Mouse (Mus musculus) urinary bladder, postnatal 14 days (tissue): ENCODE data around the gene Abi2.

Experiments used
- DNase-seq: peaks from one replicate; pipeline ENCODE4 v3.0.0; 2021; ENCODE audit warnings: low spot score

Abi2 gene

GRCm38 (mm10) chr1:60489660-60490059 is 80.2 kb downstream of the Abi2 start:
- DNase-seq = no peak

GRCm38 (mm10) chr1:60490510-60490909 is 81.1 kb downstream of the Abi2 start:
- no peak for DNase-seq

- DNase-seq = no peak
Observed at GRCm38 (mm10) chr1:60492404-60492803, 83.0 kb downstream of the Abi2 start.

GRCm38 (mm10) chr1:60493421-60493820 is 84.0 kb downstream of the Abi2 start:
- no peak for DNase-seq

- DNase-seq = no peak
Observed at GRCm38 (mm10) chr1:60503456-60503855, 94.0 kb downstream of the Abi2 start.

- no peak for DNase-seq
Observed at GRCm38 (mm10) chr1:60510584-60510983, 101.2 kb downstream of the Abi2 start.

GRCm38 (mm10) chr1:60530107-60530506 is 120.7 kb downstream of the Abi2 start:
- DNase-seq = no peak

GRCm38 (mm10) chr1:60530636-60531035 is 121.2 kb downstream of the Abi2 start:
- no peak for DNase-seq
